Mouse (Mus musculus) midbrain, embryonic 14.5 days (tissue): Measurements from ENCODE around the gene Fras1. TPM values are rescaled to one million over a fixed set of nuclear protein-coding genes. Genes with fewer than 3 reads are reported as not detected.
A peak's percentile ranks its signal among the peaks of the same experiment; 100 is the strongest.

ENCODE experiments used
- ATAC-seq: fragments of 200-750 bp; cut with Nextera tagmentation; 2 replicates; pipeline ENCODE4 v1.8.0; 2017; ENCODE audit warnings: moderate number of reproducible peaks, moderate library complexity; ENCODE audit not compliant: low FRiP score, low TSS enrichment
- DNase-seq: peaks from one replicate; pipeline ENCODE4 v3.0.0-alpha.2; 2015
- H3K27ac ChIP-seq: fragments of 300-500 bp; sonication (generic); replicated peaks from 2 replicates; pipeline ENCODE4 v1.5.1; 2014; ENCODE audit warnings: mild to moderate bottlenecking, low read depth, low read length, moderate library complexity
- H3K27me3 ChIP-seq: fragments of 300-500 bp; sonication (generic); 2 replicates; pipeline ENCODE4 v1.6.1; 2014; ENCODE audit warnings: low read length, control low read depth, mixed read lengths; ENCODE audit not compliant: control insufficient read depth, insufficient read depth
- H3K36me3 ChIP-seq: fragments of 300-500 bp; sonication (generic); 2 replicates; pipeline ENCODE4 v1.6.1; 2014; ENCODE audit warnings: low read length, control low read depth; ENCODE audit not compliant: control insufficient read depth, insufficient read depth
- H3K4me1 ChIP-seq: fragments of 300-500 bp; sonication (generic); 2 replicates; pipeline ENCODE4 v1.6.1; 2014; ENCODE audit warnings: mild to moderate bottlenecking, antibody characterized with exemption, low read length, control low read depth; ENCODE audit not compliant: control insufficient read depth, insufficient read depth
- H3K4me2 ChIP-seq: fragments of 300-500 bp; sonication (generic); 2 replicates; pipeline ENCODE4 v1.6.1; 2014; ENCODE audit warnings: mild to moderate bottlenecking, low read length, moderate library complexity
- H3K4me3 ChIP-seq: fragments of 300-500 bp; sonication (generic); replicated peaks from 2 replicates; pipeline ENCODE4 v1.5.1; 2014; ENCODE audit warnings: low read depth, low read length
- H3K9ac ChIP-seq: fragments of 300-500 bp; sonication (generic); replicated peaks from 2 replicates; pipeline ENCODE4 v1.6.1; 2014; ENCODE audit warnings: mild to moderate bottlenecking, low read length, moderate library complexity
- H3K9me3 ChIP-seq: fragments of 300-500 bp; sonication (generic); 2 replicates; pipeline ENCODE4 v1.6.1; 2016; ENCODE audit warnings: low read length, control low read depth, mixed read lengths; ENCODE audit not compliant: control insufficient read depth
- WGBS: fragments of 180-500 bp; shearing (Covaris S2); extraction: QIAGEN DNeasy Blood & Tissue Kit; methylation state at CpG from one replicate; pipeline ENCODE4 v1.1.7; 2014; 5-methylcytosine and 5-hydroxymethylcytosine counted together
- polyA plus RNA-seq: library from polyadenylated mRNA; unstranded; fragments of >200 nt; fragmentation: Nextera tagmentation; extraction: Ambion mirVana; gene quantifications from 2 replicates; pipeline ENCODE4 v1.2.1, GENCODE M21; 2014

Gene Fras1
- polyA plus RNA-seq, 1 experiment from 2014 or later = 7.8 TPM

DNA sequence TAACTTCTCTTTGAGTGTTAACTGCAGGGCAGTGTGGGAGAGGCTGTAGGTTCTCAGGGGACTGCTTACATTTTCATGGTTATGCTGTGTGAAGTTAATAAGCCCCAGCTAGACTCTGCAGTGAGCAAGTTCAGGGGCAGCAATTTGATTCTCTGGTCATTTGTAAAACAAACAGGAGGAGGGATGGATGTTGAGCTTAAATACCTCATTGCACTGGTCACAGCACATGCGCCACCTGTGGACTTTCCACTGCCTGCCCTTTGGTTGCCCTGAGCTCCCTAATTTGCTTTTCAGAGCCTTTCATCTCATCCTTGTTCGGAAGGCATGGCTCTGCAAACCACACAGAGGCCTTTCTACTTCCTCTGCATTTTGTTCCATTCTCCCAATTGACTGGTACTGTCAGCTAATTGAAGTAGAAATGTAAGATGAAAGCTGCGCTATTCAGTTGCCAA lies 142.1 kb downstream of the Fras1 start:
- no peak overlapping the region for H3K9ac ChIP-seq
- H3K9me3 ChIP-seq = no peaks in the 10 kb centered on the region
- H3K36me3 ChIP-seq = no peaks in the 10 kb centered on the region
- H3K4me3 ChIP-seq = no peak overlapping the region
- no peaks in the 10 kb centered on the region for H3K27me3 ChIP-seq
- WGBS = 73% methylated on average over 3 of the region's 3 CpGs
- H3K4me1 ChIP-seq = 0 out of 2 replicates have a peak, but pooled peaks cover 2% of the 10 kb centered on the region
- H3K27ac ChIP-seq = no peak overlapping the region
- no peak overlapping the region for H3K4me2 ChIP-seq
- DNase-seq = no peak
- no peak for ATAC-seq

DNA sequence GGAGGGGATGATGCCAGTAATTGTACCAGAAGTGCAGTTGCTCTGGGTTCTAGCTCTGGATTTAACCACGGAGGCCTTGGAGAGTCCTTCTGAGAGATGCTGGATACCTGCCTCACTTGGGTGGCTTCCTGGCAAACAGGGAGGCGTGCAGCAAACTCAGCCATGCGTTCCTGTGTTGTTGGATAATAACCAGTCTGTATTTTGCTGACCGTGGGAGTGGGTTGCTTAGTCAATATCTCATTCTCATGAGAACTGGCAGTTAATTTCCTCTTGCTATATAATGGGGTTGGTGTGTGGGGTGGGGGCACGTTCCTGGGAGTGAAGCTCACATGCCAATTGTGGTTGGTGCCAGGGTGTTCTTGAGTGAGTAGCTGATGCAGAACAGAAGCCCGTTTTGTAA lies 142.6 kb downstream of the Fras1 start:
- H3K9ac ChIP-seq = no peak overlapping the region
- no peak for DNase-seq
- H3K27ac ChIP-seq = no peak overlapping the region
- H3K9me3 ChIP-seq = no peaks in the 10 kb centered on the region
- H3K4me1 ChIP-seq = 0 out of 2 replicates have a peak, but pooled peaks cover 2% of the 10 kb centered on the region
- H3K4me3 ChIP-seq = no peak overlapping the region
- WGBS = 79% methylated on average over 6 of the region's 6 CpGs
- no peak overlapping the region for H3K4me2 ChIP-seq
- no peaks in the 10 kb centered on the region for H3K36me3 ChIP-seq
- ATAC-seq = no peak
- no peaks in the 10 kb centered on the region for H3K27me3 ChIP-seq

DNA sequence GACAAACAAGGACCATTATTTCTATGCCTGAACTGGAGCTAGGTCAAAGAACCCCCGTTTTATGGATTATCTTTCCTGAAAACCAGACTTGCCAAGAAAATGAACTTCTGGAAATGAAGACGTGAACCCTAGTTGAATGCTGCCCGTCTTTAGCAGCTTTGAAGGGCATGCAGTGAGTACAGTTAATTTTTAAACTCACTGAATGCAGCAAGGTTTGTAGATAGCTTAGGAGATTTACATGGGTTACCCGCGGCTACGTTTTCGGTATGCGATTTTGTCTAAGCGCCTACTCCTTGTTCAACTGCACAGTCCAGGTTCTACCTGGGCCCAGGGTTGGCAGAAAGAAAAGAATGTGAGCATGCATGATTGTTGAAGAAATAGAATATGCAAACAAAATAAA lies 147.8 kb downstream of the Fras1 start:
- DNase-seq (no peak), ATAC-seq (no peak)
- Histone ChIP-seq H3K4me3 (no peak overlapping the region), H3K4me2 (no peak overlapping the region), H3K4me1 (0 out of 2 replicates have a peak, but pooled peaks cover 2% of the 10 kb centered on the region), H3K9me3 (no peaks in the 10 kb centered on the region), H3K36me3 (no peaks in the 10 kb centered on the region), H3K27ac (no peak overlapping the region), H3K27me3 (no peaks in the 10 kb centered on the region), H3K9ac (no peak overlapping the region)
- 87% methylated on average over 9 of the region's 9 CpGs for WGBS

DNA sequence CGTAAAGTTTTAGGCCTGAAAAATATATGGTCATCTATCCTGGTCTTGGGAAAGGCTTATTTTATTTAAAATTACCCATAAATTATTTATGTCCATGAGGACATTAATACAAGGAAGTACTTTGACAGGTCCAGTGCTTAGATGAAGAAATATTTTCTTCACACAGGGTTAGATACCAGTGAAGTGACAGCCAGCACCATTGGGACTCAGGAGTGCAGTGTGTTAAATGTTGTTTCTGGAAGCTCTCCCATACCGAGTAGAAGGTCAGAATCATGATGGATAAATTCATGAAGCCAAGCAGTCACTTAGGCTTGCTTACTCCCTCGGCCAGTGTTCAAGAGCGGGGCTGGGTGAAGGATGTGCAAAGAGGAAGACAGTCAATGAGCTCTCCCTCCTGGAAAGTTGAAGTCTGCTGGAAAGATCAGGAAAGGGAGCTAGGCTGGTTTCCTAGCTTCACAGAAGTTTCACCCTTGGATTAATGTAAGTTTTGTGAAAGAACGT lies 149.2 kb downstream of the Fras1 start:
- Histone ChIP-seq H3K4me2 (no peak overlapping the region), H3K27me3 (no peaks in the 10 kb centered on the region), H3K27ac (no peak overlapping the region), H3K4me1 (0 out of 2 replicates have a peak, but pooled peaks cover 2% of the 10 kb centered on the region), H3K9me3 (no peaks in the 10 kb centered on the region), H3K4me3 (no peak overlapping the region), H3K36me3 (no peaks in the 10 kb centered on the region), H3K9ac (no peak overlapping the region)
- 92% methylated on average over 5 of the region's 5 CpGs for WGBS
- ATAC-seq (no peak), DNase-seq (no peak)

DNA sequence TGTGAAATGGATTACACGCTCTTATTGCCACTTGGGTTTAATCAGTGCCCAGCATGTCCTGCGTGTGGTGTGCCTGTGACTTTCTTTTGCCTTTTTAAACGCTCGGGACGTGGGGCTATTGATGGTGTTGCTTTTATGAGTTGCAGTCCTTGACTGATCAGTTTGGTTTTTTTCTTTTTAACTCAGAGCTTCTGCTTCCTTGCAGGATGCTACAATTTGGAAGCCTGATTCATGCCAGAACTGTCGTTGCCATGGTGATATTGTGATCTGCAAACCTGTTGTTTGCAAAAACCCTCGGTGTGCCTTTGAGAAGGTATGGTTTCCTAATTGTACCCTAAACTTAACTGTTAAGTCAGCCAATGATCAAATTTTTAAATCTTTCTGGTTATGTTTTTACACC lies 154.5 kb downstream of the Fras1 start:
- WGBS = 43% methylated on average over 7 of the region's 7 CpGs
- DNase-seq = peak; percentile 44

DNA sequence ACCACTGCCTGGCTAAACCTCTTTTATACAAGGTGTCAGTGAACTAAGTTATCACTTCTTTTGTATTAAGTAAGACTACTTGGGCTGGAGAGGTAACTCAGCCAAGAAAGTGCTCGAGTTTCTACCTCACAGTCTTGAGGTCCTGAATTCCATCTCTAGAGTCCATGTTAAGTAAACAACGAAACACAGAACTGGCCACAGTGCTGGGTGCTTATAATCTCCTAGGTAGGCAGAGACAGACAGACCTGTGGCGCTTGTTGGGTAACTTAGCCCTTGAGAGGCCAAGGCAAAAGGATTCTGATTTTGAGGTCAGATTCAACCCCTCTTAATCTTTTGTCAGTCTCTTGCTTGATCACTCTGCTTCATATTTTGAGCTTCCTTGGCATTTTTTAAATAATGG lies 156.8 kb downstream of the Fras1 start:
- no peak overlapping the region for H3K27ac ChIP-seq
- H3K9ac ChIP-seq = no peak overlapping the region
- H3K4me2 ChIP-seq = no peak overlapping the region
- no peaks in the 10 kb centered on the region for H3K4me1 ChIP-seq
- DNase-seq (no peak), ATAC-seq (no peak)
- no peaks in the 10 kb centered on the region for H3K9me3 ChIP-seq
- H3K27me3 ChIP-seq = no peaks in the 10 kb centered on the region
- no peak overlapping the region for H3K4me3 ChIP-seq
- WGBS = 89% methylated on average over 3 of the region's 3 CpGs
- H3K36me3 ChIP-seq = no peaks in the 10 kb centered on the region

More for the DNA sequence above, 154.5 kb downstream of the Fras1 start:
- no peak for ATAC-seq
- Histone ChIP-seq H3K4me3 (no peak overlapping the region), H3K4me1 (no peaks in the 10 kb centered on the region), H3K36me3 (no peaks in the 10 kb centered on the region), H3K27me3 (no peaks in the 10 kb centered on the region), H3K9me3 (no peaks in the 10 kb centered on the region), H3K9ac (no peak overlapping the region), H3K4me2 (no peak overlapping the region), H3K27ac (no peak overlapping the region)

DNA sequence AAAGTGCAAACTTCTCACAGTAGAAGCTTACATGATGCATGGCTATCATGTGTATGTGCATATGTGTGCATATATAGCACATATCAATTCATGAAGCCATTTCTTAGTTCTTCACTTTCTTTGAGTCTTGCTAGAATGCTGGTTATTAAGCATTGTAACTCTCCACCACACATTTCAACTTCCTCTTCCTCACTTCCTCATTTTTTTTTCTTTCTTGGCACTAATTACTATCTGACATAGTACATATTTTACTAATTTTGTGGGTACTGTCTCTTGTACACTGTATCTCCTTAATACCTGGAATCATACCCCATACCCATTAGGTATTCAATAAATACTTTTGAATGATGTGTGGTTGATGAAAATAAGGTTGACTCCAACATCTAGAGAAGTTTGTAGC lies 158.2 kb downstream of the Fras1 start:
- H3K4me3 ChIP-seq = no peak overlapping the region
- H3K9me3 ChIP-seq = no peaks in the 10 kb centered on the region
- no peak for ATAC-seq
- no peaks in the 10 kb centered on the region for H3K36me3 ChIP-seq
- no peaks in the 10 kb centered on the region for H3K27me3 ChIP-seq
- H3K27ac ChIP-seq = no peak overlapping the region
- no peak overlapping the region for H3K9ac ChIP-seq
- H3K4me1 ChIP-seq = no peaks in the 10 kb centered on the region
- DNase-seq = no peak
- H3K4me2 ChIP-seq = no peak overlapping the region

DNA sequence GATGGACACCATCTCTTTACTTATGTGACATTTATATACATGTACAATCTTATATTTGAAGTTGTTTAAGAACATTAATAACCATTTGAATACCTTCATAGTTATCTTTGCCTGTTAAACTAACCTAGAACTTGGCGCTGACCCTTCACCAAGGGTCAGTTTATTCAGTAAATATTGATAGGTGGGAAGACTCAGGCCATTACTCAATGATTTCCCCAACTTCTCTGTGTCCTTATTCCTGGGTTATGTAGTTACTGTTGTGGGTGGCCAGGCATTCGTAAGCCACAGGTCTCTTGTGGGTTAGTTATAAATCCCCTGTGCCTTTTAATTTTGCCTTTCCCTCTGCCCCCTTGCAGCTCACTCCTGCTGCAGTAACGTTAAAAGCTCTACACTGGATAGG lies 162.8 kb downstream of the Fras1 start:
- WGBS = 88% methylated on average over 3 of the region's 3 CpGs

DNA sequence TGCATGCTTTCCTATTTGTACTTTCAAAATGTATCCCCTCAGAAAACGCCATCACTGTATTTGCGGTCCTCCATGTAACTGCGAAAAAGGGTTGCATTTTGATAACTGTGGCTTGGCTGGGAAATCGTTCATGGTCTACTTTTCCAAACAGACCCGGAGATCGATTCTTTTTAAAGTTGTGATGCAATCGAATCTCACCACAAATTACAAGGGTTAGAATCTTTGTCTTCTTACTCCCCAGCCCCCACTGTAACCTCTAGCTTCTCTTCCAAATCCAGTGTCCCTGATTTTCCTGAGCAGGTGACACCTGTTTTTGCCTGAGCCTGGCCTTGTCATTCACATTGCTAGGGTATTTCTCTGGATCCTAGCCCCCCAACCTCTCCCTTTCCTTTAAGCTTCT lies 163.2 kb downstream of the Fras1 start:
- Histone ChIP-seq H3K9ac (no peak overlapping the region), H3K36me3 (no peaks in the 10 kb centered on the region), H3K4me1 (no peaks in the 10 kb centered on the region), H3K4me3 (no peak overlapping the region), H3K9me3 (no peaks in the 10 kb centered on the region), H3K27ac (no peak overlapping the region), H3K4me2 (no peak overlapping the region), H3K27me3 (no peaks in the 10 kb centered on the region)
- WGBS = 93% methylated on average over 7 of the region's 7 CpGs
- no peak for DNase-seq
- ATAC-seq = no peak

More for the DNA sequence above, 162.8 kb downstream of the Fras1 start:
- DNase-seq (no peak), ATAC-seq (no peak)
- Histone ChIP-seq H3K9ac (no peak overlapping the region), H3K27ac (no peak overlapping the region), H3K4me2 (no peak overlapping the region), H3K9me3 (no peaks in the 10 kb centered on the region), H3K36me3 (no peaks in the 10 kb centered on the region), H3K4me3 (no peak overlapping the region), H3K4me1 (no peaks in the 10 kb centered on the region), H3K27me3 (no peaks in the 10 kb centered on the region)
